Mouse (Mus musculus): Measurements from ENCODE around the gene Golga4.

- TF ChIP-seq FLI1 (IDR thresholded peaks at IDR 0.05; ENCODE audit: low read length) (no peak), GATA1 (IDR thresholded peaks at IDR 0.05; ENCODE audit: borderline replicate concordance, low read length) (no peak)
These were observed 15.6 kb downstream of the Golga4 start for GRCm38 (mm10) chr9:118521659-118522058.
